Mouse (Mus musculus): ENCODE measurements around the gene Ispd. TPM values are rescaled to one million over a fixed set of nuclear protein-coding genes. Genes with fewer than 3 reads are reported as not detected.

The Ispd gene
- polyA plus RNA-seq (2015; fragmentation: Nextera tagmentation; extraction: Ambion mirVana) = 2.0 and 2.1 TPM in 2 replicates

DNA sequence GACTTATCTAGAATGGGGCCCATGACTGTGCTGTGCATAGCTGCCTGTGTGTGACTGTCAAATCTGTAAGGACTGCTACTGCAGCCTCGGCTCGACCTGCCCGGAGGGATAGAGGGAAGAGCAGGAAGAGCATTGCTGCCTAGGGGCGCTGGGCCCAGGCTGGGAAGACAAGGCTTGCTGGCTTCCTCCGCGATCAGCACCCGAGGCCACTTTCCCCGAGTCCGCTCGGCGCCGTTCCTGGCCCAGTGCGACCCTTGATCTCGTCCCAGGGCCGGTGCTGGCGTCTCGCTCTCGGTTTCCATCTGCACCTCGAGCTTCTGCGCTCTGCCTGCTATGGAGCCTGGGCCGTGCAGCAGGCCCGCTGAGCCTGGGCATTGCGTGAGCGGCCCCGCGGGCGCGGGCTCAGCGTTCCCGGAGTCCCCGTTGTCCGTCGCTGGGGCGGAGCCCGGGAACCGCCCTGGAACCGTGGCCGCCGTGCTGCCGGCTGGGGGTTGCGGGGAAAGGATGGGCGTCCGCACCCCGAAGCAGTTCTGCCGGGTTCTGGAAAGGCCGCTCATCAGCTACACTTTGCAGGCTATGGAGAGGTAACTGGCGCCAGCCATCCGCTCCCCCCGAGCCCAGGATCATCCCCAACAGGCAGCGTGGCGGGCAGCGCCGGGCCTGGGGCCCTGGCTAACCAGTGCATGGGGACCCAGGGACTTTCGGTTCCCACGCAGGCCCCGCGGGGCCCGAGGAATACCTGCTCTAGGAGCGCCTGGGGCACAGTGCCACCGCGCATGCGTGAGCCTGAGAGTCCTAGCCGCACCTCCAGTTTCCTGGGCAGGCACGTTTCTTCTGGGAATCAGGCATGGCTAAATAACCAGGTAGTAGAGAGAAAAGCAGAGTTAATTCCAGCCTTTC lies at the start of gene Ispd, which contains the start of gene D630036H23Rik:
Gene Ispd (plus strand): TSS at position 10 of the 900 bp plus-strand sequence.
Gene D630036H23Rik (minus strand): TSS at position 741 of the 900 bp plus-strand sequence.
- under 1% methylated on average over 64 of the region's 64 CpGs for WGBS (ENCODE audit: insufficient replicate concordance)

DNA sequence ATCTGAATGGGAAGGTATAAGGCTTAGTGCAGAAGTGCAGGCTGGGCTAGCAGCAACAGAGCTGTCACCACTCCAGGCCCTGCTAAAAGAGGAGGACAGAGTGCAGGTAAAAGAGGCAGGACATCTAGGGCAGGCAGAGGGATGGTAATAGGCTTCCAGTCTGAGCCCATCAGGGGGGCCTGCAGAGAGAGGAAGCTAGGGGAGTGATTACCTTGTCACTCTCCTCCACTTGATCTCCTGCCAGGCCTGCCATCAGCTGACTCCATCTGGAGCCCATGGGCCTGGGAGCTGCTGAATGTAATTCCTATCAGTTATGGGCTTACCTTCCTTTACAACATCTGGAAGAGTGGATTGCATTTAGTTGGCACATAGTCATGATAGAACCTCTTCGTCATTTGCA lies 48.6 kb upstream of the Ispd start:
- no peaks in the 10 kb centered on the region for H3K27me3 ChIP-seq (ENCODE audit: insufficient read depth, low read length)
- H3K4me1 ChIP-seq (ENCODE audit: insufficient read depth) = no peaks in the 10 kb centered on the region
- no peak overlapping the region for H3K4me3 ChIP-seq (ENCODE audit: low read depth, low read length)
- ATAC-seq = no peak
- TF ChIP-seq EP300 (IDR thresholded peaks at IDR 0.05; ENCODE audit: low read depth) (no peak), CTCF (IDR thresholded peaks at IDR 0.05; ENCODE audit: low read depth) (no peak)
- WGBS (ENCODE audit: insufficient replicate concordance) = 87% methylated on average over 1 of the region's 1 CpGs
- H3K9ac ChIP-seq (replicated peaks) = no peak overlapping the region
- no peak overlapping the region for H3K4me2 ChIP-seq (ENCODE audit: low read depth, low read length)
- H3K36me3 ChIP-seq (replicated peaks; ENCODE audit: insufficient read depth, low read length) = no peaks in the 10 kb centered on the region
- no peak overlapping the region for H3K27ac ChIP-seq (ENCODE audit: low read depth)
- DNase-seq = no peak
- H3K9me3 ChIP-seq (ENCODE audit: low read length) = no peaks in the 10 kb centered on the region

More for the DNA sequence above, at the start of gene Ispd, which contains the start of gene D630036H23Rik:
- Histone ChIP-seq H3K36me3 (replicated peaks; ENCODE audit: insufficient read depth, low read length) (no peaks in the 10 kb centered on the region), H3K27me3 (ENCODE audit: insufficient read depth, low read length) (no peaks in the 10 kb centered on the region), H3K9me3 (ENCODE audit: low read length) (no peaks in the 10 kb centered on the region), H3K4me2 (ENCODE audit: low read depth, low read length) (peak within 1 kb of the TSS; percentile 90), H3K4me1 (ENCODE audit: insufficient read depth) (peaks cover 7% of the 10 kb centered on the region), H3K9ac (replicated peaks) (peak within 1 kb of the TSS; percentile 94), H3K27ac (ENCODE audit: low read depth) (peak within 1 kb of the TSS; percentile 98), H3K4me3 (ENCODE audit: low read depth, low read length) (peak within 1 kb of the TSS; percentile 73)
- ATAC-seq = peak; percentile 95
- TF ChIP-seq CTCF (IDR thresholded peaks at IDR 0.05; ENCODE audit: low read depth) (0 out of 2 replicates have a peak, but pooled peaks have one; percentile 2), EP300 (IDR thresholded peaks at IDR 0.05; ENCODE audit: low read depth) (no peak)
- peak; percentile 86 for DNase-seq

DNA sequence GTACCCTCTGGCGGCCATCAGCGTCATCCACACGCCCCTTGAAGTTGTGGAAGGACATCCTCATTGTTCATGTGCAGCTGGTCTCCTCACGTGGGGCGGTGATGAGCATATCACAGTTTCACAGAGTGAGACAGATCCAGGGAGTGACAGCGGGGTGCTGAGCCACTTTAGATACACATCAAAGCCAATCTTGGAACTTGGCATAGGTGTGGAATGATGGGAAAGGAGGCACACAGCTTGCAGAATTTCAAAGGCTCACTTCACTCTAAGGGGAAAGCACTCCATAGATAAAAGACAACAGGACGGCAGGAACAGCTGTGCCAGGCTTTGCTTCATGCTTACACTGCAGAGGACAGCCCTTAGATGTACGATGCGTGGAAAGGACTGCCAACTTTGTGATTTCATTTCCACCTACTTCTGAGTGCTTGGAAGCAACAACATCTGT lies 47.4 kb upstream of the Ispd start:
- H3K9ac ChIP-seq (replicated peaks) = no peak overlapping the region
- no peak for DNase-seq
- no peaks in the 10 kb centered on the region for H3K4me1 ChIP-seq (ENCODE audit: insufficient read depth)
- no peak overlapping the region for H3K4me3 ChIP-seq (ENCODE audit: low read depth, low read length)
- no peak overlapping the region for H3K27ac ChIP-seq (ENCODE audit: low read depth)
- no peaks in the 10 kb centered on the region for H3K27me3 ChIP-seq (ENCODE audit: insufficient read depth, low read length)
- no peaks in the 10 kb centered on the region for H3K9me3 ChIP-seq (ENCODE audit: low read length)
- 64% methylated on average over 9 of the region's 9 CpGs for WGBS (ENCODE audit: insufficient replicate concordance)
- no peak for ATAC-seq
- TF ChIP-seq CTCF (IDR thresholded peaks at IDR 0.05; ENCODE audit: low read depth) = no peak
- no peak for TF ChIP-seq EP300 (IDR thresholded peaks at IDR 0.05; ENCODE audit: low read depth)
- no peaks in the 10 kb centered on the region for H3K36me3 ChIP-seq (replicated peaks; ENCODE audit: insufficient read depth, low read length)
- H3K4me2 ChIP-seq (ENCODE audit: low read depth, low read length) = no peak overlapping the region

DNA sequence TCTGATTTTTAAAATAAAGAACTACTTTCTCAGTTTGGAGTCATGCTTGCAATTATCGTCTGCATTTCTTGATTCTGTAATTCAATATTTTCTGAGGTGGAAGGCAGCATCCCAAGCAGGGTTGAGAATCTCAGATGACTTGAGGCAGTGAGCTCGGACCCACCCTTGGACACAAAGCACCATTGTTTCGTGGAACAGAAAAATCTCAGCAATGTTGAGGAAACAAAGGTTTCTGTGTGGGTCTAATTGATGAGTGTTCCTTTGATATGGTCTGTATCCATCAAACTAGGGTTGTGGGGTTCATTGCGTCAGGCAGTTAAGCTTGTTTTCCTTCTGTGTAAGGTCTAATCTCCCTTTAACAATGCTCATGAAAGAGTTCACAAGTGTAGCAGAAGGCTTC lies 37.1 kb upstream of the Ispd start:
- ATAC-seq = no peak
- 69% methylated on average over 4 of the region's 4 CpGs for WGBS (ENCODE audit: insufficient replicate concordance)

DNA sequence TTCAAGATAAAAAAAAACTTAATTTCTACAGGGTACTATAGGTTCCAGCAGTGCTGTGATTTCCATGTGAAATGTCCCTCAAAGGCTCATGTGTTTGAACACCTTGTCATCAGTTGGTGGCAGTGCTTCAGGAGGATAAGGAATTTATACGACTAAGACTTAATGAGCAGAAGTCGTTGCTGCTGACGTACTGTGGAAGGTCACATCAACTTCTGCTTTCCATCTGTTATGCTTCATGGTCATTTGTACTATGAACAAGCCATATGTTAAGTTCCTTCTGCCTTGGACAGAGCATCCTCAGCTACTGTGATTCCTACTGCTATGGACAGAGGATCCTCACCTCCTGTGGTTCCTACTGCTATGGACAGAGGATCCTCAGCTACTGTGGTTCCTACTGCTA lies 21.2 kb upstream of the Ispd start:
- DNase-seq (no peak), ATAC-seq (no peak)
- Histone ChIP-seq H3K27ac (ENCODE audit: low read depth) (no peak overlapping the region), H3K9ac (replicated peaks) (no peak overlapping the region), H3K4me3 (ENCODE audit: low read depth, low read length) (no peak overlapping the region), H3K36me3 (replicated peaks; ENCODE audit: insufficient read depth, low read length) (no peaks in the 10 kb centered on the region), H3K9me3 (ENCODE audit: low read length) (no peaks in the 10 kb centered on the region), H3K4me2 (ENCODE audit: low read depth, low read length) (no peak overlapping the region), H3K4me1 (ENCODE audit: insufficient read depth) (no peaks in the 10 kb centered on the region), H3K27me3 (ENCODE audit: insufficient read depth, low read length) (no peaks in the 10 kb centered on the region)
- 68% methylated on average over 3 of the region's 3 CpGs for WGBS (ENCODE audit: insufficient replicate concordance)
- TF ChIP-seq EP300 (IDR thresholded peaks at IDR 0.05; ENCODE audit: low read depth) (no peak), CTCF (IDR thresholded peaks at IDR 0.05; ENCODE audit: low read depth) (no peak)

More for the DNA sequence above, 37.1 kb upstream of the Ispd start:
- no peak overlapping the region for H3K27ac ChIP-seq (ENCODE audit: low read depth)
- H3K4me1 ChIP-seq (ENCODE audit: insufficient read depth) = no peaks in the 10 kb centered on the region
- H3K27me3 ChIP-seq (ENCODE audit: insufficient read depth, low read length) = no peaks in the 10 kb centered on the region
- no peak overlapping the region for H3K4me2 ChIP-seq (ENCODE audit: low read depth, low read length)
- H3K4me3 ChIP-seq (ENCODE audit: low read depth, low read length) = no peak overlapping the region
- DNase-seq = no peak
- TF ChIP-seq CTCF (IDR thresholded peaks at IDR 0.05; ENCODE audit: low read depth) (no peak), EP300 (IDR thresholded peaks at IDR 0.05; ENCODE audit: low read depth) (no peak)
- no peak overlapping the region for H3K9ac ChIP-seq (replicated peaks)
- no peaks in the 10 kb centered on the region for H3K9me3 ChIP-seq (ENCODE audit: low read length)
- H3K36me3 ChIP-seq (replicated peaks; ENCODE audit: insufficient read depth, low read length) = no peaks in the 10 kb centered on the region

DNA sequence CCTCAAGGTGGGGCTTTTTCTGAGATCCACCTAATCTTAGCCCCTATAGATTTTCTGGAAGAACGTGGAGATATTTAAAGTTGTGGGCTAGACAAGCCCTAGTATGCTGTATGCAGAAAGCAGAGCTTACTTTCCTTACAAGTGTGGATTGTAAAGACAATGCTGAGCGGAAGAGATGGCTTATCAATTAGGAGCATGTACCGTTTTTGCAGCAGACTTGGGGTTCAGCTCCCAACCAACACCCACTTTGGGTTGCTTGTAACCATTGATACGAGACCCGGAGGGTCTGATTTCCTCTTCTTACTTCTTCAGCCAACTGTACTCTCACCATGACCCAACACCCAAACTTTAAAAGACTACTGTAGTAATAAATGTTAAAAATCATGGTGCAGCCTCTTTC lies 20.6 kb upstream of the Ispd start:
- no peak overlapping the region for H3K4me3 ChIP-seq (ENCODE audit: low read depth, low read length)
- no peaks in the 10 kb centered on the region for H3K36me3 ChIP-seq (replicated peaks; ENCODE audit: insufficient read depth, low read length)
- 67% methylated on average over 5 of the region's 5 CpGs for WGBS (ENCODE audit: insufficient replicate concordance)
- H3K4me1 ChIP-seq (ENCODE audit: insufficient read depth) = no peaks in the 10 kb centered on the region
- DNase-seq (no peak), ATAC-seq (no peak)
- no peak overlapping the region for H3K4me2 ChIP-seq (ENCODE audit: low read depth, low read length)
- no peak overlapping the region for H3K27ac ChIP-seq (ENCODE audit: low read depth)
- no peaks in the 10 kb centered on the region for H3K27me3 ChIP-seq (ENCODE audit: insufficient read depth, low read length)
- H3K9ac ChIP-seq (replicated peaks) = no peak overlapping the region
- TF ChIP-seq CTCF (IDR thresholded peaks at IDR 0.05; ENCODE audit: low read depth) (no peak), EP300 (IDR thresholded peaks at IDR 0.05; ENCODE audit: low read depth) (no peak)
- H3K9me3 ChIP-seq (ENCODE audit: low read length) = no peaks in the 10 kb centered on the region

Measured in liver, postnatal 0 days (tissue).